Mouse (Mus musculus): Measurements from ENCODE around the gene Tinag. TPM values are rescaled to one million over a fixed set of nuclear protein-coding genes. Genes with fewer than 3 reads are reported as not detected.

Gene Tinag
- polyA plus RNA-seq (2014; fragmentation: Illumina TruSeq; extraction: RNeasy Lipid Tissue Mini Kit (QIAGEN cat#74804); ENCODE audit: low read depth, low replicate concordance): not detected

GRCm38 (mm10) chr9:77045585-77045984, at the start of gene Tinag:
Tinag (minus strand) TSS chr9:77045794.

Measured in testis, adult 10 weeks (tissue).